Mouse (Mus musculus) thymus, postnatal 25 days (tissue): ENCODE results near the gene Gabpb1.
A peak's percentile ranks its signal among the peaks of the same experiment; 100 is the strongest.

ENCODE experiments used
- DNase-seq: peaks from one replicate; pipeline ENCODE4 v3.0.0; 2022

Gabpb1 gene

GRCm38 (mm10) chr2:126676122-126676515 lies at the start of gene Gabpb1:
Gene Gabpb1, minus strand, starts transcription at chr2:126676337.
- DNase-seq = no peak

GRCm38 (mm10) chr2:126712950-126713349 lies 36.8 kb upstream of the Gabpb1 start:
- DNase-seq = no peak

GRCm38 (mm10) chr2:126712526-126712925 lies 36.4 kb upstream of the Gabpb1 start:
- DNase-seq = no peak

- no peak for DNase-seq
Observed at GRCm38 (mm10) chr2:126708361-126708760, 32.2 kb upstream of the Gabpb1 start.

GRCm38 (mm10) chr2:126707438-126707779 lies 31.3 kb upstream of the Gabpb1 start:
- no peak for DNase-seq

- DNase-seq = peak; percentile 97
Observed at GRCm38 (mm10) chr2:126706759-126707437, 30.8 kb upstream of the Gabpb1 start, which contains the start of gene Usp8. Gene Usp8, plus strand, starts transcription at chr2:126707328.

- no peak for DNase-seq
Observed at GRCm38 (mm10) chr2:126695285-126695684, 19.1 kb upstream of the Gabpb1 start.

- DNase-seq = no peak
Observed at GRCm38 (mm10) chr2:126691290-126691689, 15.2 kb upstream of the Gabpb1 start.

- DNase-seq = no peak
Observed at GRCm38 (mm10) chr2:126682937-126683336, 6.8 kb upstream of the Gabpb1 start.

- DNase-seq = no peak
Observed at GRCm38 (mm10) chr2:126682333-126682732, 6.2 kb upstream of the Gabpb1 start.

GRCm38 (mm10) chr2:126677366-126677765 lies 1.2 kb upstream of the Gabpb1 start:
- DNase-seq = no peak

GRCm38 (mm10) chr2:126675169-126676121 lies 692 bp downstream of the Gabpb1 start:
- DNase-seq = peak; percentile 92

- peak; percentile 70 for DNase-seq
Observed at GRCm38 (mm10) chr2:126674441-126675168, 1.5 kb downstream of the Gabpb1 start.

- peak; percentile 46 for DNase-seq
Observed at GRCm38 (mm10) chr2:126673317-126674242, 2.6 kb downstream of the Gabpb1 start.

- no peak for DNase-seq
Observed at GRCm38 (mm10) chr2:126668621-126669252, 7.4 kb downstream of the Gabpb1 start.

GRCm38 (mm10) chr2:126665984-126666383 lies 10.2 kb downstream of the Gabpb1 start:
- DNase-seq = no peak

- DNase-seq = peak; percentile 10
Observed at GRCm38 (mm10) chr2:126663481-126663880, 12.7 kb downstream of the Gabpb1 start.

- DNase-seq = no peak
Observed at GRCm38 (mm10) chr2:126652929-126653328, 23.2 kb downstream of the Gabpb1 start.

- DNase-seq = no peak
Observed at GRCm38 (mm10) chr2:126647762-126648161, 28.4 kb downstream of the Gabpb1 start.

- no peak for DNase-seq
Observed at GRCm38 (mm10) chr2:126646461-126646860, 29.7 kb downstream of the Gabpb1 start.

- no peak for DNase-seq
Observed at GRCm38 (mm10) chr2:126644768-126645167, 31.4 kb downstream of the Gabpb1 start.

GRCm38 (mm10) chr2:126640298-126640697 lies 35.8 kb downstream of the Gabpb1 start:
- no peak for DNase-seq
